Mouse (Mus musculus): ENCODE results near the gene 4930578C19Rik.

- TF ChIP-seq CTCF (IDR thresholded peaks at IDR 0.05; ENCODE audit: borderline replicate concordance, insufficient read depth, low read length), result no peak
- TF ChIP-seq POLR2A (IDR thresholded peaks at IDR 0.05; ENCODE audit: low read depth, low read length), result no peak
These were observed 40.9 kb downstream of the 4930578C19Rik start for GRCm38 (mm10) chrX:18420161-18420784.

Measured in embryonic fibroblast, embryonic 13.5 days (primary cell).